Mouse (Mus musculus): ENCODE measurements around the gene Ptprh. TPM values are rescaled to one million over a fixed set of nuclear protein-coding genes. Genes with fewer than 3 reads are reported as not detected.
A peak's percentile ranks its signal among the peaks of the same experiment; 100 is the strongest.

The Ptprh gene
- total RNA-seq, 2 experiments from 2014 or later, result 0.96 to 1.7 TPM

- ATAC-seq (replicated peaks; ENCODE audit: low FRiP score, poor library complexity, severe bottlenecking), result no peak
These were observed 76.5 kb downstream of the Ptprh start for GRCm38 (mm10) chr7:4527302-4527689.

- ATAC-seq (replicated peaks; ENCODE audit: low FRiP score, poor library complexity, severe bottlenecking), result peak; percentile 82
These were observed 77.2 kb downstream of the Ptprh start for GRCm38 (mm10) chr7:4526341-4527301.

GRCm38 (mm10) chr7:4524212-4524922, 79.5 kb downstream of the Ptprh start, which contains the start of gene Tnni3:
Gene Tnni3 (minus strand): TSS chr7:4524229.
- peak; percentile 74; the same call in 1 of the 2 replicates for ATAC-seq (replicated peaks; ENCODE audit: low FRiP score, poor library complexity, severe bottlenecking)

GRCm38 (mm10) chr7:4523205-4524130, 80.4 kb downstream of the Ptprh start:
- no peak for ATAC-seq (replicated peaks; ENCODE audit: low FRiP score, poor library complexity, severe bottlenecking)

GRCm38 (mm10) chr7:4522292-4522691, 81.5 kb downstream of the Ptprh start:
- ATAC-seq (replicated peaks; ENCODE audit: low FRiP score, poor library complexity, severe bottlenecking), result no peak

- ATAC-seq (replicated peaks; ENCODE audit: low FRiP score, poor library complexity, severe bottlenecking), result no peak
These were observed 82.4 kb downstream of the Ptprh start for GRCm38 (mm10) chr7:4521231-4522003.

- ATAC-seq (replicated peaks; ENCODE audit: low FRiP score, poor library complexity, severe bottlenecking), result no peak
These were observed 85.4 kb downstream of the Ptprh start for GRCm38 (mm10) chr7:4518487-4518886.

GRCm38 (mm10) chr7:4516332-4517050, 87.3 kb downstream of the Ptprh start, which contains the start of gene Tnnt1:
Gene Tnnt1 (minus strand): TSS chr7:4516382.
- no peak for ATAC-seq (replicated peaks; ENCODE audit: low FRiP score, poor library complexity, severe bottlenecking)

GRCm38 (mm10) chr7:4515853-4516252, 88.0 kb downstream of the Ptprh start:
- no peak for ATAC-seq (replicated peaks; ENCODE audit: low FRiP score, poor library complexity, severe bottlenecking)

- no peak for ATAC-seq (replicated peaks; ENCODE audit: low FRiP score, poor library complexity, severe bottlenecking)
These were observed 89.8 kb downstream of the Ptprh start for GRCm38 (mm10) chr7:4513829-4514712.

- ATAC-seq (replicated peaks; ENCODE audit: low FRiP score, poor library complexity, severe bottlenecking), result peak; percentile 67; the same call in 1 of the 2 replicates
These were observed 90.6 kb downstream of the Ptprh start for GRCm38 (mm10) chr7:4513236-4513635.

- ATAC-seq (replicated peaks; ENCODE audit: low FRiP score, poor library complexity, severe bottlenecking), result no peak
These were observed 92.2 kb downstream of the Ptprh start for GRCm38 (mm10) chr7:4511489-4512224.

GRCm38 (mm10) chr7:4509863-4510608, 93.8 kb downstream of the Ptprh start:
- peak; percentile 86 for ATAC-seq (replicated peaks; ENCODE audit: low FRiP score, poor library complexity, severe bottlenecking)

GRCm38 (mm10) chr7:4508739-4509116, 95.1 kb downstream of the Ptprh start:
- ATAC-seq (replicated peaks; ENCODE audit: low FRiP score, poor library complexity, severe bottlenecking), result no peak

GRCm38 (mm10) chr7:4508062-4508738, 95.6 kb downstream of the Ptprh start:
- no peak for ATAC-seq (replicated peaks; ENCODE audit: low FRiP score, poor library complexity, severe bottlenecking)

Measured in erythroblast, adult 5-6 weeks (primary cell).